Mouse (Mus musculus): ENCODE measurements around the gene Nek5. TPM values are rescaled to one million over a fixed set of nuclear protein-coding genes. Genes with fewer than 3 reads are reported as not detected.
A peak's percentile ranks its signal among the peaks of the same experiment; 100 is the strongest.
"Not testable (repeated sequence)": the region's sequence is repeated elsewhere in the genome, so short reads cannot be mapped to it uniquely, and the experiment has no call there.

The Nek5 gene
- total RNA-seq (2017) = not detected in 2 replicates

- ATAC-seq (replicated peaks; ENCODE audit: low read depth, poor library complexity, severe bottlenecking) = peak; percentile 88
These were observed at the start of gene Nek5 for GRCm38 (mm10) chr8:22124220-22125152. Gene Nek5, minus strand, starts transcription at chr8:22125053.

GRCm38 (mm10) chr8:22169167-22169566 is 44.3 kb upstream of the Nek5 start:
- no peak for ATAC-seq (replicated peaks; ENCODE audit: low read depth, poor library complexity, severe bottlenecking)

- peak; percentile 96 for ATAC-seq (replicated peaks; ENCODE audit: low read depth, poor library complexity, severe bottlenecking)
These were observed 41.3 kb upstream of the Nek5 start, which contains the start of gene Nek3 for GRCm38 (mm10) chr8:22166080-22166603. Gene Nek3, minus strand, starts transcription at chr8:22166435.

- peak; percentile 45 for ATAC-seq (replicated peaks; ENCODE audit: low read depth, poor library complexity, severe bottlenecking)
These were observed 40.6 kb upstream of the Nek5 start for GRCm38 (mm10) chr8:22165251-22166079.

GRCm38 (mm10) chr8:22164431-22164830 is 39.6 kb upstream of the Nek5 start:
- ATAC-seq (replicated peaks; ENCODE audit: low read depth, poor library complexity, severe bottlenecking) = no peak

GRCm38 (mm10) chr8:22162206-22162605 is 37.4 kb upstream of the Nek5 start:
- no peak for ATAC-seq (replicated peaks; ENCODE audit: low read depth, poor library complexity, severe bottlenecking)

- ATAC-seq (replicated peaks; ENCODE audit: low read depth, poor library complexity, severe bottlenecking) = no peak
These were observed 25.5 kb upstream of the Nek5 start for GRCm38 (mm10) chr8:22150345-22150663.

- ATAC-seq (replicated peaks; ENCODE audit: low read depth, poor library complexity, severe bottlenecking) = no peak
These were observed 24.9 kb upstream of the Nek5 start for GRCm38 (mm10) chr8:22149643-22150344.

DNA sequence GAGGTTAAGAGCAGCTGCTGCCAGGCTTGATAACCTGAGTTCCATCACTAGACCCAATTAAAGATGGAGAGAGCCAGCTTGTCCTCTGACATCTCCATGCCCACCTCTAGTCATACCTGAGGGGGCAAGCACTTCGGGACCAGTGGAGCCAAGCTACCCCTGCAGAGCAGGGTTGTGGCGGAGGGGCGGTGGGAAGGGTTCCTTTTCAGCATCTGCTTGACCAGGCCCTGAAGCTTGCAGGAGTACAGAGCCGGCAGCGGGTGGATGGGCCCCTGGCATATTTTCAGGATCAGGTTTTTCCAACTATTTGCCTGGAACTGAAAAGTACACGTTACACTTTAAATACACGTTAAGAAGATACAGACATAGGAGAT is 23.5 kb upstream of the Nek5 start:
- ATAC-seq (replicated peaks; ENCODE audit: low read depth, poor library complexity, severe bottlenecking) = no peak

DNA sequence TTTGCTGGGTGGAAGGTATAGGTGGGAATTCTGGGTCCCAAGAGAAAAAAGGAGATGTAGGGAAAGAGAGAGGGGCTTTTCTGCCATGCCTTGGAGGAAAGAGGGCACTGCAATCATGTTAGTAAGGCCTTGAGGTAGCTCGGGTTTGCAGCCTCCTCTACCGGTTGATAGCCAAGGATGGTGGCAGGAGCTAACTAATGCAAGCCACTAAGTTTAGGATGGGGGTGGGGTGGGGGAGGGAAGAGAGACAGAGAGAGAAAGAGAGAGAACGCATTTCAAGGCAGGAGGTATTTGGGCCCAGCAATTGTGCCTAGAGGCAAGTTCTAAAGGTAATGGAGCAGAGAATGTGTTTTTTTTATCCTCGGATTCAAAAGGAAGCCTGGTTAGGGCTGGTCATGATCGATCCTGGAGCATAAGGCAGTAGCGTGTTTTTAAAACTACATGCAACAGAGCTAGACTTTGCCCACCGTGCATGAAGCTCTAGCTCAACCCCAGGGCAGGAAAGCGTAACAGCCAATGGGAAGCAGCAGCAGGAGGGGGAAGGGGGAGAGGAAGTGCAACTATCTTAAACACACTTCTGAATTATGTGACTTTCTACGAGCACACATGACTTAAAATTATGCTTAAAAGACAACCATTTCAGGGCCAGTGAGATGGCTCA is 23.0 kb upstream of the Nek5 start:
- 0 out of 2 replicates have a peak, but pooled peaks have one; percentile 32 for ATAC-seq (replicated peaks; ENCODE audit: low read depth, poor library complexity, severe bottlenecking)

DNA sequence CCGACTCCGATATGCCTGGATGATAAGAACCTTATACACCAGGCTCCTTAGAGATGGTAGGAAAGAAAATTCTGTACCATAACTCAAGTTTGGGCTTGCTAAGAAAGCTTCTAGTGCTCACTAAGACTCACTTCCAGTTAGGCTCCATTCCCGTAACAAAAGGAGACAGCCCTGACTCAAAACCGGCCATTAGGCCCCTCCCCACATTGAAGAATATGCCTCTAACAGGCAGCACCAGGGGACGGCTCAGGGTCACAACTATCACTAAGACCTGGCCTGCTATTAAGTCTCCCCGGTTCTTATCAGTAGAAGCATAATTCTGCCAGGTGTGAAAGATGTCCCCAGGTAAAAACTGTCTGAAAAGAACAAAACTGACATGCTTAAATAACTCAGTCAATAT is 21.0 kb upstream of the Nek5 start:
- ATAC-seq (replicated peaks; ENCODE audit: low read depth, poor library complexity, severe bottlenecking) = no peak

DNA sequence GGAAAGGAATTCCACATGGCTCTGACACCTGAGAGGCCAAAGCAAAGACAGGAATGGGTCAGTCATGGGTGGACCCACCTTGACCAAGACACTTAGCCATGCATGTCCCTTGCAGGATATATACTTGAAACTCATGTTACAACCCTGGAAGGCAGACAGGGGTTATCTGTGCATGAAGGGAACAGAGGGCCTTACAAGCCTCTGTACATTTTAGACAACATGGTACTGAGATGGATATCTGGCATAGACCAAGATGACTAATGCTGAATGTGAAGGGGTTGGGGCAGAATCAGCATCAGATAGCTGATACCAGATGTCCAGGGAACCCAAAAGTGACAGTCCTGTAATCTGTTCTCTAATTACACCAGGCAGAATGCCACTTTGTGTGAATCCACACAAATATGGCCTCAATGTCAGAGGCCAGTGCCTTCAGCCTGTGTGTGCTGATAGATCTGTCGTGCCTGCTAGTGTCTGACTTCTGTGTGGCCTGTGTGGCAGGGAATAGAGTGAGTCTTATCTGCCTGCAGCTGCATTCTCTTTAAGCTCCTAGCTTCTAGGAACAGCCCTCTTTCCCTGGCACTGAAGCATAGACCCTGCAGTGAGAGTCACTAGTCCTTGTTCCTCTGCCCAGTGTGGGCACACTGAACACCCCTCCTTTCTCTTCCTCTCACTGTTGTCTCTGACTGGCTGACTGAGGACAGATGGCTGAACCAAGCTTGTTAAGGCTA is 19.1 kb upstream of the Nek5 start:
- ATAC-seq (replicated peaks; ENCODE audit: low read depth, poor library complexity, severe bottlenecking) = no peak; the same call in 1 of the 2 replicates

DNA sequence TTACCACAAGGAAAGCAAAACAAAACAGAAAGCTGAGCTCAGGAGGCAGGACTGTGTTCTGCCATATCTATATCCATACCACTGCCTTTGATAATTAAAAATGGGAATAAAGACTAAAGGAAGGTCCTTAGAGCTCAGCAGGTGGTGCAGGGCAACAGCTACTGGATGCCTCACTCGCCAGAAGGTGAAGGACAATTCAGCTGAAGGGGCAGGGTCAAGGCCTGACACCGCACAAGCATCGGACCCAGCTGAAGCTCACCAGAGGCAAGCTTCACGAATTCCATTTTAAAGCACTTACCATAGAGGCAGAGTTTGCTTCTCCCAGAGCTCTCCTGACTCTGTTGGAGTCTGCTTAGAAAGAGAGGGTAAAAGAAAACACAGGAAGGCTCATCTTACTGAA is 17.7 kb upstream of the Nek5 start:
- ATAC-seq (replicated peaks; ENCODE audit: low read depth, poor library complexity, severe bottlenecking) = no peak

DNA sequence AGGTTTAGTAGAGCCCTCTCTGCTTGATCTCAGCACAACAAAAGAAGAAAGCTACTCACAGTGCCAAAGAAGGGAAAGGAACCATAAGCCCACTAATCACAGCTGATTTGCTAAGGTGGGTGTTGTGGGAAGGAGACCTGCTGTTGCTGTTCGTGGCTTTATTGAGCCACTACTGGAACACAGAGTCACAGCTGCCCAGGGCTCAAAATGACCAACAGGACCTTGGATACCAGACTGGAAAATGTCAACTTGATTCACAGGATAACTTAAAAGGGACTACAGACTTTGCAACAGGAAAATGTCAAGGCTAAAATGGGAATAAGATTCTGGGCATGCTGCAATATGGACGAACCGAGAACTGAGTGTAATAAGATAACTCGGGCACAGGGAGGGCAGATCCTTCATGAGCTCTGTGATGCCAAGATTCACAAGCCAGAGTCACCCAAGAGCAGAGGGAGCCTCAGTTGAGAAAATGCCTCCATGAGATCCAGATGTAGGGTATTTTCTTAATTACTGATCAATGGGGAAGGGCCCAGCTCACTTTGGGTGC is 17.1 kb upstream of the Nek5 start:
- ATAC-seq (replicated peaks; ENCODE audit: low read depth, poor library complexity, severe bottlenecking) = no peak

DNA sequence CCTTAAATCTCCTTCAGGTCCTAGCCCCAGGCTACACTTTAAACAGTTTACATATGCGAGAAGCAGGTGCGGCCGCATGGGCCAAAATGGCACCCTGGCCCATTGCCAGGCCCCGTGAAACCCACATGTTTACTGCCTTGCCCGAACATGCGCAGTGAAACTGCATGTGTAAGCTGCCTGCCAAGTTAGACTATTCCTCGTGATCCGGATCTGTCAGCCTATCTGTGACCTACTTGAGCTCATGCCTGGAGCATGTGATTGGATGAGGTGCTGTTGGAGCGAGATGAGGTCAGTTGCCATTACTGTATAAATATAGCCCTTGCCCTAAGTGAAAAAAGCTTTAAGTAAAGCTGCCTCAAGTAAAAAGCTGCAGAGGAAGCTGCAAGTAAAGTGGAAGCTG is 11.6 kb upstream of the Nek5 start:
- not testable (repeated sequence) for ATAC-seq (replicated peaks; ENCODE audit: low read depth, poor library complexity, severe bottlenecking)

- no peak for ATAC-seq (replicated peaks; ENCODE audit: low read depth, poor library complexity, severe bottlenecking)
These were observed 9.9 kb upstream of the Nek5 start for GRCm38 (mm10) chr8:22134750-22135135.

DNA sequence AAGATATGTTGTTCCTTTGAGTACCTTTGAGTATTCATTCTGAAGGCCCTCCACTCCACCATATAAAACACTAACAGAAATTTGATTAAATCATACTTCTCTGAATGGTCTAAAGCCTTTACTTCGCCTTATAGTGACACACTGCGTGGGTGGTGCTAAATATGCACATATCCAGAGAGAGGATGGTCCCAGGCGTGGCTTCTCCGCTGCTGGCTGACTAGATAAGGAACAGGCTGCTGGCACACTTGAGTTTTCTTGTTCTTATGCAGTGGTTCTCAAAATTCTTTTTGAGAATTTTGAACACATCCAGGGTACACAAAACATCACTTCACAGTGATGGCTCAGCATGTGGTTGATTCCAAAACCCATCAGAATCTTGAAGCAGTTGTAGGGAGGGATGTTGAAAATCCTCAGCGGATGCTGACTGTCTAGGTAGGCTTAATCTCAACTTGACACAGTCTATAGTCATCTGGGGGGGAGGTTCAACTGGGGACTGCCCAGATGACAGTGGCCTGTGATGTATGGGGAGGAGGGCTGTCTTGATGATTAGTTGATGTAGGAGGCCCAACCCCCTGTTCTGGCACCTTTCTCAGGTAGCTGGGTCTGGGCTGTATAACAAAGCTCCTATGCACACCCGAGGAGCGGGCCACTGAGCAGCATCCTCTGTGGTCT is 9.4 kb upstream of the Nek5 start:
- peak; percentile 80 for ATAC-seq (replicated peaks; ENCODE audit: low read depth, poor library complexity, severe bottlenecking)

GRCm38 (mm10) chr8:22132062-22132461 is 7.2 kb upstream of the Nek5 start:
- no peak for ATAC-seq (replicated peaks; ENCODE audit: low read depth, poor library complexity, severe bottlenecking)
